13 mouse cellular contexts compared by ENCODE assay signal in the genomic region with DNA sequence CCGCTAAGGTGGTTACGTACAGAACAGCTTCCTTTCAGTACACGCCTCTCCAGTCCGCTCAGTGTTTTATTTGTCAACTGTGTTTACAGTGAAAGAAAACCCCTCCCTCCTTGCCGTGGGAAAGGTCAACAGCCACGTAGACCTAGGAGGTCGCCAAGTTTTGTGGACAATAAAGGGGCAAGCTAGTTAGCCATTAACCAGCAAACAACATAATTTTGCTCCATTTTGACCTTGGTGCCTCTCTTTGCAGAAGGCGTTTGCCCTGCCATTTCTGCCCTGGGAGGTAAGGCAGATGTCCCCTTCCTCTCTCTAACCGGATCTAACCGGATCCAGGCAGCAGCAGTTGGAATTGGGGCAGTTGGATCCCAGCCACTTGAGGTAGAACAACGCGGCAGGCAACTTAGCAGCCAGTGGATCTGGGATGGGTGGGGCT. TPM values are rescaled to one million over a fixed set of nuclear protein-coding genes. Genes with fewer than 3 reads are reported as not detected.
DNase-seq lines count a peak whose midpoint lies in the region; ATAC-seq and TF ChIP-seq lines count a peak whose summit lies in the region.
"Had no signal": no experiment of that assay in that cellular context is flagged by ENCODE, and none has a peak within 500 bp of the region (broad histone marks: within the 10 kb centered on the region; RNA-seq: fewer than 3 reads in every experiment).

No protein-coding gene starts in this region.

- H3K9me3 ChIP-seq in kidney, embryonic 14.5 days (ENCODE audit: control insufficient read depth, low read length): no peaks in the 10 kb centered on the region
- no peaks in the 10 kb centered on the region for H3K9me3 ChIP-seq in stomach, embryonic 16.5 days (replicated peaks; ENCODE audit: control insufficient read depth, low read length)

- no peak overlapping the region for H3K9ac ChIP-seq in kidney, embryonic 14.5 days (ENCODE audit: low read depth, low read length)
- no peak overlapping the region for H3K9ac ChIP-seq in stomach, embryonic 16.5 days (ENCODE audit: low read length)

- WGBS in kidney, embryonic 14.5 days: 89% methylated on average over 12 of the region's 12 CpGs
- WGBS in kidney, adult 2 months: 31% methylated on average over 12 of the region's 12 CpGs
- WGBS in stomach, embryonic 16.5 days: 65% methylated on average over 12 of the region's 12 CpGs

- no peak for ATAC-seq in kidney, embryonic 14.5 days (ENCODE audit: low FRiP score, low TSS enrichment)
- peak; percentile 82 for ATAC-seq in stomach, embryonic 16.5 days (ENCODE audit: insufficient read depth, low FRiP score)
- ATAC-seq: midbrain, embryonic 16.5 days had no signal

- H3K4me2 ChIP-seq in kidney, embryonic 14.5 days (replicated peaks; ENCODE audit: low read depth, low read length): no peak overlapping the region
- H3K4me2 ChIP-seq in stomach, embryonic 16.5 days (ENCODE audit: low read depth, low read length): peak overlapping the region; percentile 10; the same call in 1 of the 2 replicates

- DNase-seq in kidney, adult 11 months: peak; percentile 88
- peak; percentile 94 for DNase-seq in kidney, adult 2 months
- peak; percentile 16 for DNase-seq in liver
- DNase-seq in frontal cortex, postnatal 10 days (ENCODE audit: low spot score in 2 of 2): no peak
- DNase-seq in gastrocnemius, adult 8-10 months (ENCODE audit: low spot score in 2 of 2): no peak
- DNase-seq in thymus, postnatal 4 days: no peak
- DNase-seq: gastrocnemius, postnatal 10 days had no signal

- no peaks in the 10 kb centered on the region for H3K4me1 ChIP-seq in kidney, embryonic 14.5 days (ENCODE audit: control insufficient read depth, insufficient read depth, low read length)
- peaks cover 3% of the 10 kb centered on the region; the same call in 1 of the 2 replicates for H3K4me1 ChIP-seq in kidney, adult 2 months (ENCODE audit: control insufficient read depth, insufficient read depth, low read length)
- no peaks in the 10 kb centered on the region for H3K4me1 ChIP-seq in stomach, embryonic 16.5 days (ENCODE audit: control insufficient read depth, insufficient read depth, low read length)
- H3K4me1 ChIP-seq: forebrain, embryonic 10.5 days had no signal

- no peaks in the 10 kb centered on the region for H3K27me3 ChIP-seq in kidney, embryonic 14.5 days (ENCODE audit: control insufficient read depth, insufficient read depth, low read length)
- no peaks in the 10 kb centered on the region for H3K27me3 ChIP-seq in kidney, adult 2 months (replicated peaks; ENCODE audit: control insufficient read depth, insufficient read depth, low read length)
- H3K27me3 ChIP-seq in stomach, embryonic 16.5 days (ENCODE audit: control insufficient read depth, insufficient read depth, low read length): no peaks in the 10 kb centered on the region

- no peak overlapping the region for H3K27ac ChIP-seq in kidney, embryonic 14.5 days (ENCODE audit: low read depth, low read length)
- peak overlapping the region; percentile 45 for H3K27ac ChIP-seq in kidney, adult 2 months (ENCODE audit: insufficient read depth, low read depth, low read length)
- H3K27ac ChIP-seq in stomach, embryonic 16.5 days (ENCODE audit: low read length): 0 out of 2 replicates have a peak overlapping the region, but pooled peaks have one; percentile 38
- H3K27ac ChIP-seq: forebrain, embryonic 10.5 days; left cerebral cortex, adult 2 months had no signal

- TF ChIP-seq POLR2A in kidney, adult 2 months (IDR thresholded peaks at IDR 0.05; ENCODE audit: low read depth, low read length): no peak

- no peaks in the 10 kb centered on the region for H3K36me3 ChIP-seq in kidney, embryonic 14.5 days (ENCODE audit: control insufficient read depth, insufficient read depth, low read length)
- H3K36me3 ChIP-seq in kidney, adult 2 months (ENCODE audit: control insufficient read depth, insufficient read depth, low read length): no peaks in the 10 kb centered on the region
- H3K36me3 ChIP-seq in stomach, embryonic 16.5 days (ENCODE audit: control insufficient read depth, insufficient read depth, low read length): no peaks in the 10 kb centered on the region
- H3K36me3 ChIP-seq: forebrain, embryonic 10.5 days had no signal

- no peak overlapping the region for H3K4me3 ChIP-seq in kidney, embryonic 14.5 days (ENCODE audit: low read length)
- no peak overlapping the region for H3K4me3 ChIP-seq in kidney, adult 2 months (ENCODE audit: insufficient read depth, low read depth, low read length)
- H3K4me3 ChIP-seq in stomach, embryonic 16.5 days (replicated peaks; ENCODE audit: low read length): no peak overlapping the region
- H3K4me3 ChIP-seq: forebrain, embryonic 10.5 days; left cerebral cortex, adult 2 months had no signal

- TF ChIP-seq CTCF in kidney, adult 2 months (conservative IDR thresholded peaks at IDR 0.05; ENCODE audit: insufficient read depth, insufficient read length, low read depth, low read length): no peak

RNA-seq across cellular contexts. Expression of a gene that starts 10.7 kb away (rescaled TPM):
- 0.05 and 0.06 TPM in 2 replicates for polyA plus RNA-seq in kidney, embryonic 14.5 days (2014; fragmentation: Nextera tagmentation; extraction: Ambion mirVana)
- polyA plus RNA-seq in kidney, adult 2 months (2012; rRNA removed): 0.03 TPM in 2 replicates
- polyA plus RNA-seq in stomach, embryonic 16.5 days (2015; fragmentation: Nextera tagmentation; extraction: Ambion mirVana): 0.05 and 0.10 TPM in 2 replicates
- total RNA-seq in gastrocnemius, adult 8-10 months (2022): under 1 TPM in 2 of 4 experiments, not detected in 2; 0.02 TPM
- total RNA-seq: MEL had no signal

RNA-seq across cellular contexts. Expression of a gene that starts 16.0 kb away (rescaled TPM):
- 206 and 227 TPM in 2 replicates for polyA plus RNA-seq in kidney, embryonic 14.5 days (2014; fragmentation: Nextera tagmentation; extraction: Ambion mirVana)
- polyA plus RNA-seq in kidney, adult 2 months (2012; rRNA removed): 328 and 349 TPM in 2 replicates
- 197 and 205 TPM in 2 replicates for polyA plus RNA-seq in stomach, embryonic 16.5 days (2015; fragmentation: Nextera tagmentation; extraction: Ambion mirVana)
- 100 to 1,000 TPM; 282 to 315 (median 288) TPM for total RNA-seq in gastrocnemius, adult 8-10 months (2022)

Comparison
In these comparisons a context has a peak if more than half of its experiments do, and no peak if none do; other contexts are left out.
1. DNase-seq: peak in kidney, adult 11 months (single experiment), kidney, adult 2 months (single experiment) and liver (single experiment); none in frontal cortex, postnatal 10 days (0 of 2), gastrocnemius, adult 8-10 months (0 of 2) and thymus, postnatal 4 days (single experiment).